Mouse (Mus musculus): ENCODE results near the gene Prune2.

DNA sequence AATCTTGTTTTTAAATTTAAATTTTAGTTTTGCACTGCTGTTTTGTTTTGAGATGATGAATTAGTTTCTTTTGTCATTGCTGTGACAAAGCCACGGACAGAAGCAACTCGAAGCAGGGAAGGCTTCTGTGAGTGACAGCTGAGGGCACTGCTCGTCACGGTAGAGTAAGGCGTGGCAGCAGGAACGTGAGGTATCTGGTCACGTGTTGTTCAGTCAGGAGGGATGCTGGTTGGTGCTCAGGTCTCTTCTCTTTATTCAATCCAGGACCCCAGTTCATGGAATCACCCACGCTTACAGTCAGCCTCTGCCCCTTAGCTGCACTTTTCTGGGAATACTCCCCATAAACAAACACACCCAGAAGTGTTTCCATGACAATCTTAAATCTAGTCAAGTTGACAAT is 38.3 kb downstream of the Prune2 start:
- TF ChIP-seq CTCF (IDR thresholded peaks at IDR 0.05) (no peak), POLR2A (IDR thresholded peaks at IDR 0.05; ENCODE audit: insufficient read depth, low read depth, low read length) (no peak), EP300 (IDR thresholded peaks at IDR 0.05; ENCODE audit: insufficient read depth, low read depth, low read length) (no peak)
